ENCODE assay signal across 8 mouse cellular contexts in the genomic region with DNA sequence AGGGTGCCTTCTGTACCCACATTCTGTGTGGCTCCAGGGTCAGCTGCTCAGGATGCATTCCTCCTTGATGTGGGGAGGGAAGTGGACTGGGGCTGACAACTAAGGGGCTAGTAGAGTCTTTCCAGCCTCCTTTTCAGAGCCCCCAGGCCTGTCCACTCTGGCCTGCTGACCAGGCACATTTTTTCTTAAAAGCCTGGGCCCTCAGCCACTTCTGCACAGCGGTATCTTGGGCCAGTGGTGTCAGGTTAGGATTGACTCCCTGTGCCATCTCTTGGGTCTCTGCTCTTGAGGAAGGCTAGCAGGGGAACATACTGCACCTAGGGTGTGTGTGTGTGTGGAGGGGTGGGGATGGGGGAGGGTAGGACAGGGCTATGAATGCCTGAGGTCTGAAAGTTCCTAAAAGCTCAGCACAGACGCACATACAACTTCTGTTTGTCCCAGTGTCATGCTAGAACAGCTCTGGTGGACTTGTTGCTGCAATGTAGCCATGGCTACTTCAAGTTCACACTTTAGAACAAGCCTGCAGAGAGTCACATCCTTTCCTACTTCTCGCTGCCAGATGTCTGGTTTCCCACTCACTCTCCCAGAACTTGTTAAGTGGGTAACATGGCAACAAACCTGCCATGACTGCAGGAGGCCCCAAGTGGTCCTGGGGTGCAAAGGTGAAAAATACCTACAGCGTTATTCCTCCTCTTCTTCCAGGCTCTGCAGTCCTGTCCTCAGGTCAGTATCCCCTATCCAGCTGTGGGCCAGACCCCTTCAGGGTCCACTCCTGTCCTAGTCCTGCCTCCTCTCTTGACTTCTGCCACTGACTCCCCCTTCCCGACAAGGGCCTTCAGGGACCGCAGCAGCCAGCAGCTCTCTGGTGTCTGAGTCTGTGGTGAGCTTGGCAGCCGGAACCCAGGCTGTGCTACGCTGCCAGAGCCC. TPM values are rescaled to one million over a fixed set of nuclear protein-coding genes. Genes with fewer than 3 reads are reported as not detected.
DNase-seq lines count a peak whose midpoint lies in the region; ATAC-seq and TF ChIP-seq lines count a peak whose summit lies in the region.

No protein-coding gene starts in this region.

- no peaks in the 10 kb centered on the region for H3K36me3 ChIP-seq in liver, adult 2 months (ENCODE audit: control insufficient read depth, insufficient read depth, low read length)
- no peaks in the 10 kb centered on the region for H3K36me3 ChIP-seq in liver, postnatal 0 days (replicated peaks; ENCODE audit: insufficient read depth, low read length)

- no peak for DNase-seq in liver, adult 2 months (ENCODE audit: extremely low read depth, low read depth, low spot score)
- no peak for DNase-seq in liver
- DNase-seq in gastrocnemius, postnatal 25 days, result peak; percentile 71
- no peak for DNase-seq in liver, postnatal 0 days
- DNase-seq in yolk sac, embryonic 10.5 days (ENCODE audit: low spot score), result no peak
- DNase-seq in cerebellum, postnatal 14 days, result no peak
- no peak for DNase-seq in adrenal gland, postnatal 4 days (ENCODE audit: low spot score in 2 of 2)

- peak overlapping the region; percentile 87 for H3K4me2 ChIP-seq in liver, postnatal 0 days (ENCODE audit: low read depth, low read length)

- H3K4me1 ChIP-seq in liver, adult 2 months (ENCODE audit: control insufficient read depth, insufficient read depth, low read length), result peaks cover 7% of the 10 kb centered on the region
- no peaks in the 10 kb centered on the region for H3K4me1 ChIP-seq in cortical plate, adult 2 months (ENCODE audit: control insufficient read depth, insufficient read depth, low read length)
- H3K4me1 ChIP-seq in liver, postnatal 0 days (ENCODE audit: insufficient read depth), result peaks cover 15% of the 10 kb centered on the region

- ATAC-seq in liver, postnatal 0 days, result no peak

- no peak for TF ChIP-seq CTCF in liver, adult 2 months (IDR thresholded peaks at IDR 0.05; ENCODE audit: low read depth, low read length)
- no peak for TF ChIP-seq CTCF in cortical plate, adult 2 months (IDR thresholded peaks at IDR 0.05; ENCODE audit: extremely low read depth, insufficient read depth, low read length)
- TF ChIP-seq CTCF in liver, postnatal 0 days (IDR thresholded peaks at IDR 0.05; ENCODE audit: low read depth), result no peak

- 33% methylated on average over 8 of the region's 8 CpGs for WGBS in liver, adult 2 months
- WGBS in liver, postnatal 0 days (ENCODE audit: insufficient replicate concordance), result 20% methylated on average over 8 of the region's 8 CpGs

- TF ChIP-seq EP300 in liver, postnatal 0 days (IDR thresholded peaks at IDR 0.05; ENCODE audit: low read depth), result no peak

- peak overlapping the region; percentile 5 for H3K27ac ChIP-seq in liver, adult 2 months (replicated peaks; ENCODE audit: insufficient read depth, low read depth, low read length)
- H3K27ac ChIP-seq in cortical plate, adult 2 months (ENCODE audit: insufficient read depth, low read length), result no peak overlapping the region
- peak overlapping the region; percentile 58; the same call in 1 of the 2 replicates for H3K27ac ChIP-seq in liver, postnatal 0 days (ENCODE audit: low read depth)

- no peaks in the 10 kb centered on the region for H3K9me3 ChIP-seq in liver, postnatal 0 days (ENCODE audit: low read length)

- H3K4me3 ChIP-seq in liver, adult 2 months (ENCODE audit: insufficient read depth, low read depth, low read length), result peak overlapping the region; percentile 52
- H3K4me3 ChIP-seq in cortical plate, adult 2 months (ENCODE audit: insufficient read depth, low read length), result peak overlapping the region; percentile 21; the same call in 1 of the 2 replicates
- H3K4me3 ChIP-seq in liver, postnatal 0 days (ENCODE audit: low read depth, low read length), result peak overlapping the region; percentile 53

- TF ChIP-seq POLR2A in liver, adult 2 months (IDR thresholded peaks at IDR 0.05; ENCODE audit: extremely low read depth, insufficient read depth, low read length), result no peak
- no peak for TF ChIP-seq POLR2A in cortical plate, adult 2 months (IDR thresholded peaks at IDR 0.05; ENCODE audit: extremely low read depth, insufficient read depth, low read length)

- H3K27me3 ChIP-seq in liver, adult 2 months (ENCODE audit: control insufficient read depth, insufficient read depth, low read length), result no peaks in the 10 kb centered on the region
- peaks cover 4% of the 10 kb centered on the region; the same call in 1 of the 2 replicates for H3K27me3 ChIP-seq in liver, postnatal 0 days (ENCODE audit: insufficient read depth, low read length)

- H3K9ac ChIP-seq in liver, adult 2 months (ENCODE audit: low read depth, low read length), result peak overlapping the region; percentile 59
- H3K9ac ChIP-seq in liver, postnatal 0 days (replicated peaks), result peak overlapping the region; percentile 52

- H3K79me2 ChIP-seq in liver, adult 2 months (ENCODE audit: control insufficient read depth, insufficient read depth, low read length), result no peaks in the 10 kb centered on the region

RNA-seq across cellular contexts. Expression of a gene that starts 0.9 kb away (rescaled TPM):
- 7.5 and 8.8 TPM in 2 replicates for total RNA-seq in liver, adult 2 months (2014; rRNA removed)
- polyA plus RNA-seq in liver, adult 2 months (2012; rRNA removed), result 15.4 and 17.2 TPM in 2 replicates
- polyA plus RNA-seq in cortical plate, adult 2 months (2012; rRNA removed), result 14.9 and 15.7 TPM in 2 replicates
- total RNA-seq in gastrocnemius, postnatal 25 days (2021), result 10 to 100 TPM; 37.5 to 37.6 TPM
- polyA plus RNA-seq in liver, postnatal 0 days (2015; fragmentation: Nextera tagmentation; extraction: Ambion mirVana), result 13.7 and 14.4 TPM in 2 replicates
- total RNA-seq in adrenal gland, postnatal 4 days (2021), result 10 to 100 TPM; 86.3 to 93.5 TPM

RNA-seq across cellular contexts. Expression of a gene that starts 6.9 kb away (rescaled TPM):
- 40.5 and 44.6 TPM in 2 replicates for total RNA-seq in liver, adult 2 months (2014; rRNA removed)
- 101 and 162 TPM in 2 replicates for polyA plus RNA-seq in liver, adult 2 months (2012; rRNA removed)
- 133 and 145 TPM in 2 replicates for polyA plus RNA-seq in cortical plate, adult 2 months (2012; rRNA removed)
- 100 to 1,000 TPM in 1 of 2 experiments, 10 to 100 TPM in 1; 100.0 to 103 TPM for total RNA-seq in gastrocnemius, postnatal 25 days (2021)
- polyA plus RNA-seq in liver, postnatal 0 days (2015; fragmentation: Nextera tagmentation; extraction: Ambion mirVana), result 5.1 and 5.7 TPM in 2 replicates
- 10 to 100 TPM; 53.5 to 53.8 TPM for total RNA-seq in adrenal gland, postnatal 4 days (2021)

RNA-seq across cellular contexts. Expression of a gene that starts 9.3 kb away (rescaled TPM):
- 140 and 151 TPM in 2 replicates for total RNA-seq in liver, adult 2 months (2014; rRNA removed)
- polyA plus RNA-seq in liver, adult 2 months (2012; rRNA removed), result 141 and 154 TPM in 2 replicates
- 128 and 131 TPM in 2 replicates for polyA plus RNA-seq in cortical plate, adult 2 months (2012; rRNA removed)
- total RNA-seq in gastrocnemius, postnatal 25 days (2021), result 10 to 100 TPM; 68.4 to 70.9 TPM
- 89.9 and 92.7 TPM in 2 replicates for polyA plus RNA-seq in liver, postnatal 0 days (2015; fragmentation: Nextera tagmentation; extraction: Ambion mirVana)
- total RNA-seq in adrenal gland, postnatal 4 days (2021), result 100 to 1,000 TPM; 123 to 129 TPM

RNA-seq across cellular contexts. Expression of a gene that starts 22.8 kb away (rescaled TPM):
- 0.37 and 0.47 TPM in 2 replicates for total RNA-seq in liver, adult 2 months (2014; rRNA removed)
- polyA plus RNA-seq in liver, adult 2 months (2012; rRNA removed), result 0.12 and 0.35 TPM in 2 replicates
- polyA plus RNA-seq in cortical plate, adult 2 months (2012; rRNA removed), result 0.17 and 0.23 TPM in 2 replicates
- under 1 TPM in 1 of 2 experiments, not detected in 1; 0.11 TPM for total RNA-seq in gastrocnemius, postnatal 25 days (2021)
- 0.08 and 0.09 TPM in 2 replicates for polyA plus RNA-seq in liver, postnatal 0 days (2015; fragmentation: Nextera tagmentation; extraction: Ambion mirVana)
- total RNA-seq in adrenal gland, postnatal 4 days (2021), result under 1 TPM; 0.85 to 0.92 TPM

RNA-seq across cellular contexts. Expression of a gene that starts 28.1 kb away (rescaled TPM):
- total RNA-seq in liver, adult 2 months (2014; rRNA removed), result 54.9 and 56.1 TPM in 2 replicates
- polyA plus RNA-seq in liver, adult 2 months (2012; rRNA removed), result 33.9 and 61.8 TPM in 2 replicates
- 112 and 121 TPM in 2 replicates for polyA plus RNA-seq in cortical plate, adult 2 months (2012; rRNA removed)
- 10 to 100 TPM; 20.4 to 26.6 TPM for total RNA-seq in gastrocnemius, postnatal 25 days (2021)
- polyA plus RNA-seq in liver, postnatal 0 days (2015; fragmentation: Nextera tagmentation; extraction: Ambion mirVana), result 47.7 and 52.5 TPM in 2 replicates
- 100 to 1,000 TPM; 153 to 155 TPM for total RNA-seq in adrenal gland, postnatal 4 days (2021)
